Mouse (Mus musculus) telencephalon, adult 2 months (tissue): ENCODE results near the gene Ano10.
"Not testable (repeated sequence)": the region's sequence is repeated elsewhere in the genome, so short reads cannot be mapped to it uniquely, and the experiment has no call there.

Experiments used
- DNase-seq: peaks from one replicate; pipeline ENCODE4 v3.0.0-alpha.2; 2011; ENCODE audit warnings: low read depth, low spot score

The Ano10 gene

DNA sequence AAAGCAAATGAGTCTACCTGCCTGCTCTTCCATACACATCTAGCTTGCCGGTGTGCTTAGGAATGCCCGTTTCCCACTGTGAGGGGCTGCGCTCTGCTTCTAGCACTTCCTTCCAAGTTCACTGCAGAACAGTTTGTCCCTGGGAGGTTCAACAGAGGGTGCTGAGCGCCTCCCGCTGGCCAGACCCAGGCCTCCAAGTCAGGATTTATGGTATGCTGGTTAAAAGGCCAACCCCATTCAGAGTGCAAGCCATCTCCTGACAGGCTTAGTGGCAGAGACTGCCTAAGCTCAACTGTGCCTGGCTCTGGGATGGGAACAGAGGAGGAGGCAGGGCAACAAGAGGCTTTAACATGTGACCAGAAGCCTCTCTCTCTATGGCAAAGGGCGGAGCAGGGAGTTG lies 95.0 kb downstream of the Ano10 start:
- no peak for DNase-seq

DNA sequence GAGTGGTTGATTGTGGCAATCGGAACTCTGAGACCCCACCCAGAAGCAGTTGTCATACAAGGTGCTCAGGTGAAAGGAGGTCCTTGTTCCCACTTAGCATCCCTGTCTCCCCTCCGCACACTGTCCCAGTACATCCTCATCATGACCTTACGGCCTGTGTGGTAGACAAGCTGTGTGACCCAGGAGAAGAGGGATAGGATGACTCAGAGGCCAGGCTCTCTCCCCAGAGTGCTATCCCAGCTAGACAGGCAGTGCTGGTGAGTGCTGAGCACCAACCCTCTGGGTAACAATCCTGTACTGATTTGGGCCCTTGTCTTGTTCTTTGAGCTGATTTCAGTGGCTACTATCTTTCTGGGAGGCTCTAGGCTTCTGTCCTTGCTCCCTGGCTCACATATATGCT lies 95.6 kb downstream of the Ano10 start:
- DNase-seq: no peak

DNA sequence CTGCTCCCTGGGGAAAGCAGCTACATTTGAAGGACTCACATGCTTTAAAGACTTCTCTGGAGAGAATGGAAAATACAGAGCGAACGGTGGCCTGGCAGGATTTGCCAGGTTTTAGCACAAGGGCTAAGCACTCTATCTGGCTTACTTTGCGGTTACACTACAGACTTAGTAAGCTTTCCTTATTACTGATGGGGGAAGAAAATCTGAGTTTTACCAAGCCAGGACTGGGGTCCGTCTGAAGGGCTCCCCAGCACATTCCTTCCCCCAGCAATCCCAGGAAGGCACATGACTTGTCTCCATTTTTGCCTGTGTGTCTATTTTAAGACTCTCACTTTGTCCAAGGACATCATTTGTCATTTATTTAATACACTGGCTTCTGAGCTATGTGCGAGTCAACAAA lies 97.2 kb downstream of the Ano10 start:
- no peak for DNase-seq

DNA sequence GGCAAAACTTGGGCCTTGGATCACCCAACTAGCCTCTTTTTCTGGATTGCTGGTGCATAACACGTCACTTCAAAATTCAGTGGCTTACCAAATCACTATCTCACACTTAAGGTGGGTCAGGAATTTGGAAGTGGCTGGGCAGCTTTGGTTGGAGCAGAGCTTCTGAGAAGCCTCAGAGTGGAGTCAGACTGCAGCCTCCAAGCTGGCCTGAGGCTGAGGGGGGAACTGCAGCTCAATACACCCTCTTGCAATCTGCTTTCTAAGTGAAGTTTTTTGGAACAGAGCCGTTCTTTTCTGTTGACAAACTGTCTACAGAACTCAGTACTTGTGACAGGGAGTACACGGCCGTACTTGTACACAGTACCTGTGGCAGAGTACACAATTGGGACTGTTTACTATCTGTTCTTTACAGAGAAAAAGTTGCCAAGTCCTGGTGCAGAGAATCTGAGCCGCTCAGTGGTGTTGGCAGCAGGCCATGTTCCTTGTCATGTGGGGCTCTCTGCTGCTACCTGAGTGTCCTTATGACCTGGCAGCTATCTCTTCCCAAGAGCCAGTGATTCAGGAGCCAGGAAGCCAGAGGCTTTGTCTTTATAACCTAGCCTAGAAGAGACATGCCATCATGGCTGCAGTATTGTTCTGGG lies 99.1 kb downstream of the Ano10 start:
- no peak for DNase-seq

DNA sequence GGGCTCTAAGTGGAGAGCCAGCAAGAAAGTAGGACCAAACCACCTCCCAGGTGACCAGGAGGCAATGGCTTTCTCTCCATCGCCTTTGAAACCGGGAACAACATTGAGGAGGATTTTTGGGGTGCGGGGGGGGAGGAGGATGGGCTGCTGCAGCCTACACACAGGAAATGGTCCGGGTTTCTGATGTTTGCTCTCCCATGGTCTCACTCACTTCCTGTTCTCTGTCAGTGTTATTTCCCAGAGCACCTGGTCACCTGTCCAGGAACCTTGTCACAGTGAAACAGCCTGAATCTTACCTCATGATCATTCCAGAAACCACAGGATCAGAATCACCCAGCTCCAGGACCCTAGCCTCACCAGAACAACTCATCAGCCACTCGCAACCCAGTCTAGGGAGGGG lies 100.4 kb downstream of the Ano10 start:
- DNase-seq: no peak

DNA sequence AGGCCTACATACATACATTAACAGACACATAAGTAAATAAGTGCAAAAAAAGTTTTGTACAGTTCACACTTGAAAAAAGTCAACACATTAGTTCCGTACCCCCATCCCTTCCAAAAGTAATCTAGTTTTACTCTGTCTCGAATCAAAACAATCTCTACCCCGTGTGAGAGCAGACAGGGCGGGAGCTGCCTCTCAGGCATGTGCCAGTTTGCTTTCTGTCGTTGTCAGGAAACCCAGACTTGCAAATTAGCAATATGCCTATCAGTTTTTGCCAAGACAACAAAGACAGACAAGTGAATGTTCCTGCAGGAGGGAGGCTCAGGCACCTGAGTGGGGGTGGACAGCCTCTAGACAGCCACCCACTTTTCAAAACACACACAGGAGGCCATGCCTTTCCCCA lies 100.9 kb downstream of the Ano10 start:
- DNase-seq: no peak

DNA sequence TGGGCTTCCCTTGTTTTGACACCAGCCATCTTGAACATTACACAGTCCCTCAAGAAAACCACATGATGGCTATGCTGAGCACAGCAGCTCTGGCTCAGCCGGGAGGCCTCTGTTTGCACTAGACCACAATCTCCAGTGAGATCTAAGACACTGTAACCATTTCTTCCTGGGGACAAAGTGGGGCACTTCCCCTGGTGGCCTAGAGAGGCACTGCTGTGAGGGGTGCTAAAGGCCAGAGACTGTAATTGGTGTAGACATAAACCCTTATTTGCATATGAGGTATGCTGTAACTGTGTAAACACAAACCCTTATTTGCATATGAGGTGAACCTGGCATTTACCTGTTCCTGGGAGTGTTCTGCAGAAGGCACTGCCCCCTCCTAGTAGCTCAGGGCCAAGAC lies 105.5 kb downstream of the Ano10 start:
- no peak for DNase-seq

DNA sequence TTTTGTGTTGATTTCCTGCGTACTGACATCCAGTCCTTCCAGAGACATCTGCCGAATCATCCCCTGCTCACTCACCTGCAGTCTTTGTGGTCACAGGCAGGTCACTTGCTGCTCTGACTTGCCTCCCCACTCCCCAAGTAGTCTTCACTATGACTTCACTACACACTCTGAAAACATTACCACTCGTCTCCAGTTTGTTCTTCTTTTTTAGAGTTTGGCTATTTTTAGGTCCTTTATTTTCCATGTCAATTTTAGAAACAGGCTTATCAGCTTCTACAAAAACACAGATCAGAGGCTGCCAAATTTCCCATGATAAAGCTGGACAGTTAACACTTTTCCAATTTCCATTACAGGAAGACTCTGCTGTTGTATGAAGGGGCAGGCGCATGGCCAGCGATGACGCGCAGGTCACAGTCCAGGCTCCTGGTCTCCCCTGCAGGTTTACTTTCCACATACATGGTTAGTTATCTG lies 106.7 kb downstream of the Ano10 start:
- no peak for DNase-seq

DNA sequence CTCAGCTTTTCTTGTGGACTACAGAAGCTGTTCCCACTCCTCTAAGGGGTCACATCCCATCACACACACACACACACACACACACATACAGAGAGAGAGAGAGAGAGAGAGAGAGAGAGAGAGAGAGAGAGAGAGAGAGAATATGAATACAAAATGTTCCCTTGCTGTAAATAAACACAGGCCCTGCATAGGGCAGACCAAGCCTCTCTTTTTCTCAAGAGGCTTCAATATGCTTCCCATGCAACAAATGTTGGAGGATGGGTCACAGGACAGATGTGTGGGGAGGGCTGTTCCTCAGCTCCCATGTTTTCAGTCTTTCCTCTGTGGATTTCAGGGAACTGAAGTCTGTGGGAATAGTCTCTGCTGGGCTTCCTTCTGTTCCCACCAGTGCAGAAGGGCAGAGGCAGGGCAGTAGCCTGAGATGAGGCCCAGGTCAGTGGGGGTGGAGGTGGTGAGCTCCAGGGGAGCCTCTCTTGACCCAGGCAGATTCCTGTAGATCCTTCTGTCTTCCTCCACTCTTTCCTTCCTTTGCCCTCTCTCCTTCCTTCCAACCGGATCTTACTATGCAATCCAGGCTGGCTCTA lies 107.5 kb downstream of the Ano10 start:
- DNase-seq: no peak

DNA sequence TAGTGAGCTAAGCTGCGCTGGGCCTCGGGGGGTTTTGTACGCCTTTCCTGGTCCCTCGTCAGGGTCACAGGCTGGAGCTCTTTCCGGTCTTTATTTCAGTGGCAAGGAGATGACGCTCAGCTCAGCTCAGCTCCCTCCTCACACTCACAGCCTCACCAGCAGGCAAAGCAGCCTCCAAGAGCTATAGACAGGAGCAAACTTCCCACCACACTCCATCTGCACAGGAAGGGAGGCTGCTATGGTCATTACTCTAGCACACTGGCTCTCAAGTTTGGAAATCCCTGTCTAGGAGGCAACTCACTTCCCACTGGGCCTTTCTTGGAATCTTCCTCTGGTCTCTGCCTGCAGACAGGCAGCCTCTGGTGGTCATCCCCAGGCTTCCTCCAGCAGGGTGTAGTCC lies 108.3 kb downstream of the Ano10 start:
- no peak for DNase-seq

DNA sequence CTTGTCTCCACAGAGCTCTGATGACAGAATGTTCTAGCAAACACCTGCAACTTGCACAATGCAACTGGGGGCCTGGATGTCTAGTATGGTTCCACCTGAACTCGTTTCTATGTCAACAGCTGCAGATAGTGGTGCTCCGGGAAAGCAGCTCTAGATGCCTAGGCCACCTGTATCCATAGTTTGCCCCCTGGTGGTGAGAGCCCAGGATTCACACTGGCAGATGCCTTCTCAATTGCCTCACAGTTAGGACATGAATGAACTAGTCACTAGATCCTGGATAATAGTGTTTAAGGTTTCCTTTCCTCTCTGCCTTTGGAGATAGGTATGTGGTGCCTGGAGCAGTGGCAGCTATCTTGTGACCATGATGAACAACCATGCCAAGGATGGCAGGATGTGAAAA lies 109.2 kb downstream of the Ano10 start:
- DNase-seq: no peak

DNA sequence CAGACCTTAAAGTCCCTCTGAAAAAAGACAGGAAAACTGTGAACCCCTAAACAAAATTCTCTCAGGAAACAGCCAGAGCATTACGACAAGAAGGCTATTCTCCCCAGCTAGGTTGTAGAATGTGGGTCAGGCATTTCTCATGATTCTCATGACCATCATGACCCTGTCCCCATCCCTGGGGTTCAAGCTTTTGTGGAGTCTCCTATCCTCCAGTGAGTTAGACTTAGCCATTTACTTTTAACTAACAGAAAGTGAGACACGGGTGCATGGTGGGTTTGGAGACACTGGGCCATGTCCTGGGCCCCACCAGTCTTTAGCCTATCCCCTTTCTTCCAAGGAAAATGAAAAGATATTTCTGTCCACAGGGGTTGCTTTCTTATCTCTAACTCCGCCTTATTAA lies 109.9 kb downstream of the Ano10 start:
- no peak for DNase-seq

DNA sequence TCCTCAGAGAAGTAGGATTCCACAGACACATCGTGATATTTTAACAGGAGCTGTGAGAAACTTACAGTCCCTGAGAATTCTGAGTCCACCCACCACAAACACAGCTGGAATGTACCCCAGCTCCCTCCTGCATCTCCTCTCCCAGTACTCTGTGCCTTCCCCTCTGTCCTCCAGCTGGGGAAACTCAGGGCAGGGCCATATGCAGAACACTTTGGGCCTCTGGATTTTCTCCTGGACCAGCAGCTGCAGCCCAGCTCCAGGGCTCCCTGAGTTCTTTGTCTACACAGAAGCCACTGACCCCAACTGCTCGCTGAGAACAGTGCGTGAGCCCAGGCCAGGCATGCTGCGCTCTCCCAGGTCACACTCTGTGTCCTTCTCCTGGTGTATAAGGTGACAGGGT lies 111.1 kb downstream of the Ano10 start:
- no peak for DNase-seq

DNA sequence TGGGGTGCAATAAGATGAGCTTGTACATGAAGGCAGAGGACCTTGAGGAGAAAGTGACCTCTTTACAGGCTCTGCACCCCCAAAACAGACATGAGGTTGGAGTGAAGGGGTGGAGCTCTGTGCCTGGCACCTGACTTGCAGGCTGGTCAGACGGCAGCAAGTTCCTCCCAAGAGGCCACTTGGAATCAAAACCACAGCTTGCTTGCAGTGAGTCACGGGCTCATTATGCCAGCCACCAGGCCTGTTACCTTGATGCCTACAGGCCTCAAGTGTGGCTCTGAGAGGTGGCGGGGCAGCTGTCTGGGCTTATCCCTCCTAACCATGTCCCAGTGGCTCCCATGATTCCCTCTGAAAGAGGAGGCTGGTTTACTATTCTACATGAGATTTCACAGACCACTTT lies 114.1 kb downstream of the Ano10 start:
- no peak for DNase-seq

DNA sequence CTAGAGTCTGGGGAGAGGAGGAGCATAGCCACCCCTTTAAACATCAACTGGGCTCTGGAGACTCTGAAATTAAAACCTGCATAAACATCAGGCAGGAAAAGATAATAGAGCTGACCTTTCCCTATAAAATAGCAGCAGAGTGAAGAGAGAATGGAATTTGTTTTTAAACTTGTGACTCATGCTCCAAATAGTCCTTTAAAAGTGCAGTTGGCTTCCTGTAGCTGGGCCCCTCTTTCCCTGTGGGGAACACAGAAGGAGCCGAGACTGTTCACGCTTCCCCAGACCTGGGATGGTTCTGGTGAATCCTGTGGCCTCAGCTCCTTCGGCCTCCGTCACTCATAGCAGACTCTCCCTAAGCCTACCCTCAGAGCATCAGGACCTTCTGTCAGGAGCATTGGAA lies 115.8 kb downstream of the Ano10 start:
- no peak for DNase-seq

DNA sequence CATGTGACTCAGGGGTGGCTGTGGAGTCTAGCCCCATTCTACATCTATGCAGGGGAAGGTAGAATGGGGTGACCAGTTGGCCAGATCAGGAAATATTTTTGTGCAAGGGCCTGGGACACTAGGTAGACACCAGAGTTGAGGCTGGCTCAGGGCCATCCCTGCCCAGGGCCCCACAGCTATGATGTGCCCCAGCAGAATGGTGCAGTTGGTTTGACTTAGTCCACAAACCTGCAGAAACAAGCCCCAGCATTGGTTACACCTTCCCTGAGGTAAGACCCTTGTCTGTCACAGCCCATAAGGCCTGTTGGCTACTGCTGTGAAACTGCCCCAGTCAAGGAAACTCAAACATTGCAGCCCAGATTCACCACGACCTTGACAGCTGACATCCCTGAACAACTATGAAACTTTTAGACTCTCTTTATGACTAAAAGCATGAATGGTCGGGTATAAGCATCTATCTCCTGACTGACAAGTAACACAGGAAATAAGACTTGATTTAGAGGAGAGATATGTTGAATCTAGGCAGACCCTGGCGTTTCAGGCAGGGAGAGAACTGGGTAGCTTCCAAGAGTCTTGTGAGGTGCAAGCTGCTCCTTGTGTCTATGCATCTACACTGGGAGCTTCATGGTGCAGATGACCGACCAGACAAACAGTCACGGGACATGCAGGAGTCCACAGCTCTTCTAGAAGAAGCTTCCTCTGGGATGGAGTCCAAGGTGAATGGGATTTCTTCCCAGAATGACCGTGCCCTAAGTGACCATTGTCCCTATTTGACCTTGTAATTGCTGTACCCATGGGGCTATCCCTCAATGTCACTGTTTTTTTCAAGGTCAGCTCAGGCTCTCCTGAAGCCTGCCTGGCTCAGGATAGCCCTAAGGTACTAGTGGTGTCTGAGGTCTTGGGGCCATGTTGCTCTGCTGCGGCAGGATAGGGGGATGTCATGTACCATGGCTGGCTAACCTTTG lies 116.7 kb downstream of the Ano10 start:
- DNase-seq: no peak

DNA sequence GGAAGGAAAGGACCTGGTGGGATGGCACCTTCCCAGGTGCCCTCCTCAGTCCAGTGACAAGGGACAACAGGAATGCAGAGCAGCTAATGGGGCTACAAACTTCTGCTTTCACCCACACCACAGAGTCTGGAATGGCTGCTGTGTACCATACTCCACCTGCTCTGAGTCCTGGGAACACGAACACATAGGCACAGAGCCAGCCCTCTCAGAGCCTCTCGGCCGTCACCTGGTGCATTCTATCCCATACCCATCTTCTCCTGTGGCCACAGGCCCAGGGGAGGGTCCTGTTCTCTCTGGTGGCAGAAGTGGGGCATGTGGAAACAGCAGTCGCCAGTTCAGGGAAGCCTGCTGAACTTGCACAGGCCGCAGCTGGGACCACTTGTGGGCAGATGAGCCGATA lies 119.5 kb downstream of the Ano10 start:
- DNase-seq: no peak

DNA sequence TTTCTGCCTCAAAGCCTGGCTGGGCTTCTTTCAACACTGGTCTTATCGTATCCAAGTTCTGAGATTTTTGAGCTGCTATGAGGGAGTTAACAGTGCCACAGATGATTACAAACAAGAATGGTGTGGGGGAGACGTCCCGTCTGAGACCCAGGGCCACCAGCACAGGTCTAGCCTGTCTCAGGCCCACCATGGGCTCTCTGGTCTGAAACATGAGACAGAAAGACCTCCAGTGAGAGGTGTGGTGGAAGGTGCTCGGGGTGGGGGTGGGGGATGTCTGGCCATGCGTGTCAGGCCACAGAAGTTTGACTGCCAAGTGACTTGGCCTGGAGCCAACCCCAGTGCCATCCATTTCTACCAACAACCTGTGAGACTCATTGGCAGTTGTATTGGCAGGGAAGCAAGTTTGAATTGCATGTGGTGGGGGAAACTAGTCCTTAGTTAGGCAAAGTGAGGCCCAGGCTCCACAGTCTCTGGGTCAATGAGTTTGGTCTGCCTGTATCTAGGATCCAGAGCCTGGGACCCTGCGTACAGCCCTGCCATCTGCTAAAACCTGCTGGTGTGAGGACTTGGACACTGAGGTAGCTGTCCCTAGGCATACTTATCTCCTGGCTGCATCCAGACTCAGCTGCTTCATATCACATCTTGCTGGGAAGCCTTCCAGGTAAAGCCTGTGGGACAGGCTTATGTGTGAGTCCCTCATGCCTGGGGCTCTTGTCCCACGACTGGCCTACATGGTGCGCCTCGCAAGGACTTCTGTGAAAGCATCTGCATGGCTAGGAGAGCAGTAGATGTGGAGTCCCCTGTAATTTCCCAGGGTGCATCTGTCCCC lies 120.6 kb downstream of the Ano10 start:
- DNase-seq: no peak

DNA sequence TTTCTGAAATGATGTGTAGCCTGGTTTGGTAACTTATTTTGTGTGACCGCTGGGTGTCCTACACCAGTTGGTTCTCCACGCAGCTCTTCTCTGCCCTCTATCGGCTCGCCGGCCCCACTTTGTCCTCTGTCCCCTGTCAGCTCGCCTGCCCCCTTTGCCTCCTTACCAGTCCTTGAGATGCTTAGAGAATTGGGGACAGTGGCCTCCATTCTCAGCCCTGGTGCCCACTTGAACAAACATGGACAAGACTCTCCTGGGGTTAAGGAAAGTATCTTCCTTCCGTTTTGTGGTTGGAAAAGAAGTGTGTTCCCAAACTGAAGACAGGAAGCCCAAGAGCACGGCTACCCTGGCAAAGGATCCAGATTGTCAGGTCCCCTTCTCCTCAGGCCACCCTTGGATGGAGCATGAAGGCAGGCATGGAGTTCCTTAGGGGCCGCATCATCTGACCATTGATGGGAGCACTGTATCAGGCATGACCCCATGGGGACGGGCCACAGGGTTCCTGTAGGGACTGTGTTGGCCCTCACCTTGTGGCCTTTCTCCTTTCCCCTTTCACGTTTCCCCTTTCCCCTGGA lies 121.5 kb downstream of the Ano10 start:
- no peak for DNase-seq

DNA sequence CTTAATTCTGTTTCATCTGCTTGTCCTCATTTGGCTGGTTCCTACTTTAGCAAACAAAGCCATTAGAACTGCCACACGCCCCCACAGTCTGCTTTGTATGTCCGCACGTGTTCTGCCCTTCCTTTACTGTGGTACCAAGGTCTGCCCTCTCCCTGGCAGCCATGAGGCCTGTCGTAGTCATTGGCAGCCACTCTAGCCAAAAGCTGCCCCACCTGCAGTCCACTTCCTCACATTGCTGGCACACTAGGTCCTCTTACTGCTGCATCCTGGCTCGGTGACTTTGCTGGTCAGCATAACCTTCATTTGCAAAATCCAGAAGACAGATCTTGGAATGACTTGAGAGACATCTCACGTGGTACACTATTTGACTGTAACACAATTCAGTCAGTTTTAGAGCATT lies 124.3 kb downstream of the Ano10 start:
- no peak for DNase-seq

DNA sequence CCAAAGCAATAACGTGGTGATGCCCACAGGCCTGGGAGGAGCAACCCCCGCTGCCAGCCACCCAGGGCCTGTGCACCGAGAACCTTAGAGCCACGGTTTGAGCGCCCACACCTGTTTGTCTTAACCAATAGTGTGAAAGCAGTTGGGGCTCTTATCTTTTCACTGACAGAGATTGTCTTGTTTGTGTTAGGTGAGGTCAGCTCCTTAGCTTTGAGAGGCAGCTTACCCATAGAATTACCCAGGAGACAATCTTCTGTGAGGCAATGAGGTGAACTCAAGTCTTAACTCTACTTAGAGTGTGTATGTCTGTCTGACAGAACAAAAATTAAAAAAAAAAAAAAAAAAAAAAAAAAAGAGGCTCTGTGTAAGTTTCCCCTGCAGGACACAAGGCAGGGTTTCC lies 126.5 kb downstream of the Ano10 start:
- DNase-seq: not testable (repeated sequence)
